Mouse (Mus musculus) cerebellum, adult 2 months (tissue): ENCODE measurements at regions not wholly inside any gene's neighbourhood (a gene's known extent, or its start where the extent isn't known, plus 50 kb on each side); places are given as distances from the start of the nearest gene placed in this dataset.

ENCODE experiments used
- DNase-seq, 2 experiments: peaks; one replicate each; pipeline ENCODE4 v3.0.0; 2021
- H3K27ac ChIP-seq: fragments of 200-500 bp; 2 replicates; pipeline ENCODE4 v1.5.1; 2012; ENCODE audit warnings: low read length, control low read depth, inconsistent platforms; ENCODE audit not compliant: insufficient read depth
- H3K27me3 ChIP-seq: fragments of 200-500 bp; 2 replicates; pipeline ENCODE4 v1.6.1; 2012; ENCODE audit warnings: inconsistent platforms, mild to moderate bottlenecking, low read length, moderate library complexity; ENCODE audit not compliant: control insufficient read depth, insufficient read depth
- H3K4me1 ChIP-seq: fragments of 200-500 bp; 2 replicates; pipeline ENCODE4 v1.6.1; 2011; ENCODE audit warnings: low read length; ENCODE audit not compliant: control insufficient read depth, insufficient read depth
- H3K4me3 ChIP-seq: fragments of 200-500 bp; replicated peaks from 2 replicates; pipeline ENCODE3; 2011; ENCODE audit warnings: mild to moderate bottlenecking, low read depth, low read length, control low read depth; ENCODE audit not compliant: insufficient read depth
- CTCF ChIP-seq: fragments of 200-500 bp; IDR thresholded peaks from 2 replicates; pipeline ENCODE4 v1.5.1; 2011; ENCODE audit warnings: low read depth, mild to moderate bottlenecking, control low read depth, low read length, moderate library complexity, borderline replicate concordance; ENCODE audit not compliant: insufficient read depth
- POLR2A ChIP-seq: fragments of 200-500 bp; IDR thresholded peaks from 2 replicates; pipeline ENCODE4 v1.6.1; 2011; ENCODE audit warnings: low read length, control low read depth, borderline replicate concordance; ENCODE audit not compliant: insufficient read depth
- WGBS: fragments of 180-500 bp; shearing (Covaris S2); methylation state at CpG from one replicate; pipeline ENCODE4 v1.1.7; 2018; 5-methylcytosine and 5-hydroxymethylcytosine counted together

- TF ChIP-seq POLR2A (no peak), CTCF (no peak)
- H3K4me1 ChIP-seq, result no peaks in the 10 kb centered on the region
- H3K27ac ChIP-seq, result no peak overlapping the region
- H3K27me3 ChIP-seq, result no peaks in the 10 kb centered on the region
- DNase-seq, result no peak
- WGBS, result 9% methylated on average over 13 of the region's 13 CpGs
- H3K4me3 ChIP-seq, result no peak overlapping the region
These were observed 147.6 kb upstream of the Zc3h12a start for GRCm38 (mm10) chr4:125275259-125275658.

GRCm38 (mm10) chr4:125270951-125271350 lies 143.3 kb upstream of the Zc3h12a start:
- DNase-seq, result no peak
- Histone ChIP-seq H3K4me1 (no peaks in the 10 kb centered on the region), H3K27ac (no peak overlapping the region), H3K4me3 (no peak overlapping the region), H3K27me3 (no peaks in the 10 kb centered on the region; the same call in 1 of the 2 replicates)
- WGBS, result 70% methylated on average over 14 of the region's 14 CpGs
- TF ChIP-seq CTCF, result no peak
- no peak for TF ChIP-seq POLR2A

- Histone ChIP-seq H3K4me1 (no peaks in the 10 kb centered on the region), H3K4me3 (no peak overlapping the region), H3K27ac (no peak overlapping the region), H3K27me3 (no peaks in the 10 kb centered on the region; the same call in 1 of the 2 replicates)
- WGBS, result 93% methylated on average over 1 of the region's 1 CpGs
- no peak for TF ChIP-seq POLR2A
- TF ChIP-seq CTCF, result no peak
- no peak for DNase-seq
These were observed 138.6 kb upstream of the Zc3h12a start for GRCm38 (mm10) chr4:125266212-125266611.

DNA sequence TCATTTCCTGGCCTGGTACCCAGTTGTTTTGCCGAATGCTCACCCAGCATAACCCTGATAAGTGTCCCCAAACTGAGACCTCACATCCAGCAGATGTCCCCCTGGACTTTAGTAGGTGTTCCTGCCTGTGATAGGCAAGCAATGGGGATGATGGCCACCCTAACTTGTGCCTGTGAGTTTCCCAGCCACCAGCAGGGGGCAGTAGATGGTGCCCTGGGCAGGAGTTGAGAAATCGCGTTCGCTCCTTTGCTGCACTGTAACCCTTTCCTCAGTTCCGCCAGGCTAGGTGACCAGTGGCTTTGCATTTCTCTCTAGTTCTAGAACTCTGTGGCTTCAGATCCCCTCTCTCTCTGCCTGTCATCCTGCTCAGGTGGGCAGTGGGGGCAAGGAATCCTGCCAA lies 137.9 kb upstream of the Zc3h12a start:
- peak in 1 of 2 experiments; percentile 29 for DNase-seq
- WGBS, result 48% methylated on average over 5 of the region's 5 CpGs
- no peaks in the 10 kb centered on the region; the same call in 1 of the 2 replicates for H3K27me3 ChIP-seq
- no peak overlapping the region for H3K4me3 ChIP-seq
- H3K4me1 ChIP-seq, result no peaks in the 10 kb centered on the region
- TF ChIP-seq POLR2A (no peak), CTCF (peak; percentile 66)
- no peak overlapping the region for H3K27ac ChIP-seq

DNA sequence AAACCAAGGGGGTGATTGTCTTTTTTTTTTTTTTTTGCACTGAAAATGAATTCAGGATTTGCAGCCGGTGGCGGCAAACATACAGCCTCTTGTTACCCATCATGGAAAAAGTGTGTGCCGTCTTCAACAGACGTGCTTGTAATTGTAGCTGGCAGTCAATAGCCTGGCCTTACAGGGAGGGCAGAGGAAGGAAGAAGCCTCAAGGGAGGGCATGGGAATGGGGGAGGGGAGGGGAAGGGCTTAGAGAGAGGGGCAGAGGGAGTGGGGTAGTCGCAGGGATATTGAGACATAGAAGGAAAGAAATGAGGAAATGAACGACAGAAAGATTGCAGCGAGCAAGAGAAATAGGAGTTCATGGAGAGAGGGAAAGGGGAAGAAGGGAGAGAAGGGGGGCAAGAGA lies 137.4 kb upstream of the Zc3h12a start:
- 33% methylated on average over 7 of the region's 7 CpGs for WGBS
- no peaks in the 10 kb centered on the region; the same call in 1 of the 2 replicates for H3K27me3 ChIP-seq
- H3K4me1 ChIP-seq, result no peaks in the 10 kb centered on the region
- TF ChIP-seq CTCF (no peak), POLR2A (no peak)
- no peak for DNase-seq
- no peak overlapping the region for H3K4me3 ChIP-seq
- H3K27ac ChIP-seq, result no peak overlapping the region

DNA sequence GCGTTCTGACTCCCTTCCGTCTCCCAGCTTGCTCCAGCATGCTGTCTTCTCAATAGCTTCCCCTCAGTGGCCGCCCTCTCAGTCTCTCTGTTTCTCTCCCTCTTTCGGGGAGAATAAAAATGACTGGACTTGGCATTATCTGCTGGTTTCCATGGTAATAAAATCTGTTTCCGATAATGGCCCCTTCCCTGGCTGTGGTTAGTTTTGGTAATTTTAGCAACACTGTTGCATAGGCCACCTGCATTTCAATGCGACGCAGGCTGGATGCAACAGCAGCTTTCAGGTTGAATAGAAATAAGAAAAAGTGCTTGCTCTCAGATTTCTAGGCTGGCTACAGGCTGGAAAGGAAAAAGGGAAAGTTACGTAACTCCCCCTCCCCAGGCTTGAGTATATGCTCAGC lies 133.9 kb upstream of the Zc3h12a start:
- H3K4me1 ChIP-seq, result no peaks in the 10 kb centered on the region
- H3K4me3 ChIP-seq, result no peak overlapping the region
- no peak for DNase-seq
- no peaks in the 10 kb centered on the region; the same call in 1 of the 2 replicates for H3K27me3 ChIP-seq
- 46% methylated on average over 8 of the region's 8 CpGs for WGBS
- no peak overlapping the region for H3K27ac ChIP-seq
- TF ChIP-seq CTCF (no peak), POLR2A (no peak)

GRCm38 (mm10) chr4:125259306-125259705 lies 131.7 kb upstream of the Zc3h12a start:
- WGBS, result 70% methylated on average over 10 of the region's 10 CpGs
- TF ChIP-seq CTCF (no peak), POLR2A (no peak)
- no peak overlapping the region for H3K4me3 ChIP-seq
- no peaks in the 10 kb centered on the region for H3K27me3 ChIP-seq
- H3K27ac ChIP-seq, result no peak overlapping the region
- no peak for DNase-seq
- no peaks in the 10 kb centered on the region for H3K4me1 ChIP-seq

- 8% methylated on average over 6 of the region's 6 CpGs for WGBS
- H3K4me1 ChIP-seq, result no peaks in the 10 kb centered on the region
- TF ChIP-seq POLR2A (no peak), CTCF (no peak)
- H3K27ac ChIP-seq, result no peak overlapping the region
- DNase-seq, result no peak
- no peak overlapping the region for H3K4me3 ChIP-seq
- no peaks in the 10 kb centered on the region for H3K27me3 ChIP-seq
These were observed 130.3 kb upstream of the Zc3h12a start for GRCm38 (mm10) chr4:125257916-125258315.
